Mouse (Mus musculus) megakaryocyte, embryonic 14.5 days (primary cell): ENCODE data around the gene Cox20.

Source experiments
- FLI1 ChIP-seq: IDR thresholded peaks from 2 replicates; pipeline ENCODE4 v1.6.1; 2012; ENCODE audit warnings: low read length, inconsistent platforms, mixed read lengths
- GATA1 ChIP-seq: IDR thresholded peaks from 3 replicates; pipeline ENCODE4 v1.6.1; 2012; ENCODE audit warnings: mixed read lengths, low read length, inconsistent platforms, borderline replicate concordance

GRCm38 (mm10) chr1:178270635-178271034, 48.3 kb upstream of the Cox20 start:
- TF ChIP-seq GATA1 (no peak), FLI1 (no peak)
